Mouse (Mus musculus): ENCODE measurements at regions not wholly inside any gene's neighbourhood (a gene's known extent, or its start where the extent isn't known, plus 50 kb on each side); places are given as distances from the start of the nearest gene placed in this dataset.

DNA sequence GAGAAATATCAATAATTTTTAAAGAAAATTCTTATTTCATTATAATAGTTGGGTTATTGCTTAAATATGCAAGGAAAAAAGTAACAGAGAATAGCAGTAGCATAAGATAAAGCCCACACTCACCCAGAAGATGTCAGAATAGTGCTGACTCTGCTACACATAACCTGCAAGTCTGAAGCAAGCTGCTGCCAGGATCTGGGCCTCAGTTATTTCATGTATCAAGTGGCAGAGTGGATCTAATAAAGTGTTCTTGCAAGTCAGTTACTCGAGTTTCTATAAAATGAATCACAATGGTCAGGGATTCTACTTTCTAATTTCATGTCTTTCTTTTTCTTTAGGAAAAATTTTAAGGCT lies 466.2 kb downstream of the Klhl13 start:
- WGBS, result 52% methylated on average over 1 of the region's 1 CpGs
- no peak overlapping the region for H3K4me2 ChIP-seq (replicated peaks)
- H3K27me3 ChIP-seq, result no peaks in the 10 kb centered on the region
- no peaks in the 10 kb centered on the region for H3K4me1 ChIP-seq
- no peaks in the 10 kb centered on the region for H3K9me3 ChIP-seq (replicated peaks)
- H3K9ac ChIP-seq, result no peak overlapping the region
- no peak for ATAC-seq (ENCODE audit: low FRiP score)
- H3K4me3 ChIP-seq, result no peak overlapping the region
- H3K36me3 ChIP-seq, result no peaks in the 10 kb centered on the region
- H3K27ac ChIP-seq, result no peak overlapping the region

DNA sequence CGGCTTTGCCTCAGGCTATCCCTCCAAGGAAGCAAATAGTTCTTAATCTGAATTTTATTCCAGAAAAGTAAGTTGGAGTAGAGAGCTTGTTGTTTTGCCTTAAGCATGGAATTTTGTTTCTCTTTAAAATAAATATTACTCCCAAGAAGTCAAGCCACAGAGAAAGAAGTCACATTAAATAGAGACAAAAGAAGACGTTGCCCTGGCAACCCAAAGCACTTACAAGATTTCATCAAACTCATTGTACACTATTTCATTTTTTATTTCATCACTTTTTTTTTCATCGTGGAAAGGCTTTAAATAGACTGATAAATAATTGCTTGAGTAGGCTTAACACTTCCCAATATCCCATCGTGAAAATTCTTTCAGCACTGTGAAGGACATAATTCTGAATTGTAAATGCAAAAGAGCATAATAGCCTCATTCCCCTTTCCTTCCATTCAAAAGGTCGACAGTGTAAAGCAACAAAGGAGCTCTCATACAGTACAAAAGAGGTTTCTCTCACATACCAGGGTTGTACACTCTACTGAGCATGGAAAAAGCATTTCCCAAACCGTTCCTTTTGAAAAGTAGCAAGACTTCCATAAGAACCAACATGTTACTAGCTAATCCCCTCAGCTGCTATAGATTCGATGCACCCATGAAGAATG lies 466.7 kb downstream of the Klhl13 start:
- H3K9me3 ChIP-seq (replicated peaks), result no peaks in the 10 kb centered on the region
- H3K4me2 ChIP-seq (replicated peaks), result no peak overlapping the region
- H3K27me3 ChIP-seq, result no peaks in the 10 kb centered on the region
- peak; percentile 80 for ATAC-seq (ENCODE audit: low FRiP score)
- WGBS, result 45% methylated on average over 7 of the region's 7 CpGs
- H3K4me1 ChIP-seq, result no peaks in the 10 kb centered on the region
- H3K36me3 ChIP-seq, result no peaks in the 10 kb centered on the region
- H3K27ac ChIP-seq, result no peak overlapping the region
- no peak overlapping the region for H3K9ac ChIP-seq
- no peak overlapping the region for H3K4me3 ChIP-seq

DNA sequence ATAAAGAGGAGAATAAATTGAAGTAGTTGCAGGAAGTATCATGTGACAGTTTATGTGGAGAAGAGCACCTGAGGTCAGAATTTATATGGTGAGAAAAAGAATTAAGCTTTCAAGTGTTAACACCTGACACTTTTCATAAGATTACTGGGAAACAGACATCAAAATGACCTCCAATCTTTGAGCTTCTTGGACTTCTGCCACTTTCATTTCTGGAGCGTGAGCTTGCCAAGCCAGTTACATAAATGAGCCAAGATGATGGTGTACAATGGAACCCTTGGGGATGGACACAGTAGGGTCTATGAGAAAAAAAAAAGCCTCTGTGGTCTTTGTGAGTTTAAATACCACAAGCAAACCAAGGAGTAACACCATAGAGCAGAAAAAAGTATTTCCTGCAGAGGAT lies 495.1 kb downstream of the Klhl13 start:
- no peak for ATAC-seq (ENCODE audit: low FRiP score)
- no peaks in the 10 kb centered on the region for H3K4me1 ChIP-seq
- no peak overlapping the region for H3K27ac ChIP-seq
- H3K27me3 ChIP-seq, result no peaks in the 10 kb centered on the region
- 69% methylated on average over 1 of the region's 1 CpGs for WGBS
- no peak overlapping the region for H3K4me2 ChIP-seq (replicated peaks)
- no peaks in the 10 kb centered on the region for H3K36me3 ChIP-seq
- H3K9ac ChIP-seq, result no peak overlapping the region
- no peaks in the 10 kb centered on the region for H3K9me3 ChIP-seq (replicated peaks)
- no peak overlapping the region for H3K4me3 ChIP-seq

DNA sequence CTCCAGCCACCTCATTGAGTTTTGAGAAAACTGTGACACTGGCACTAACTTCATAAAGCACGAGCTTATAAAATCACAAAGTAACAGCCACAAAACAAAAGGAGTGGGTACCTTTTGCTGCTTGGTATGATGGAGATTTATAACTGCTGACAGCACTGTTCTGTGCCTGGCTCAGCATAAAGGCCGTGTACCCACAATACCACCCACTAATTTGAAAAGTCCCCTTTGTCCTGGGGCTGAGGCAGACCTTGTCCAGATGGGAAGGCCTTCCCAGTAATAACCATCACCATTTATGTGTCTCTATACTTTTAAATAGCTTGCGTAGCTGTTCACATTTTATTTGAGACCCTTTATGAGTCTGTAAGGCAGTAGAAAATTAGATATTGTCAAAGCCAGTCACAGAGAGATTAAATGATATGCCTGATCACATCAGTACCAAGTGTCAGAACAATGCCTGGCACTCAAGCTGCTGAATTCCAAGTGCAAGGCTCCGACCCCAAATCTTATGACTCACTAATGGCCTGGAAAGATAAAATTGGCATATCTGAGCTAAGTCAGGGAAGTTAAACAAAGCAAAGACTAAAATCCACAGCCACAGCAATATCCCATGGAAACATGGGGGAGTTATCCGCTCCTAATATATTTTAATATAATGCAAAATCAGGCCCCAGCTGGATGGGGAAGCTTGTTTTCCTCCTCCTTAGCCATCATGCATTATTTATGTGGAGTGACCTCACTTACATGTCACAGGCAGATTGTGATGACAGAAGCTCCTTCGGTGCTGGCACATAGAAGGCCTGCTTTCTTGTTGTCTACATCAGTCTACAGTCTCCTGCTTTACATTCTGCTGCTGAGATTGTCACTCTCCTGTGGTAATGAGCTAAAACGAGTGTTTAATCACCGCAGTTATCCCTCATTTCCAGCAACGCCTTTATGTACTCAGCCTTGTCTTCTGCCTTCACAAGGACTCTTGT lies 515.1 kb downstream of the Klhl13 start:
- WGBS, result 42% methylated on average over 9 of the region's 9 CpGs
- peak; percentile 96 for ATAC-seq (ENCODE audit: low FRiP score)

DNA sequence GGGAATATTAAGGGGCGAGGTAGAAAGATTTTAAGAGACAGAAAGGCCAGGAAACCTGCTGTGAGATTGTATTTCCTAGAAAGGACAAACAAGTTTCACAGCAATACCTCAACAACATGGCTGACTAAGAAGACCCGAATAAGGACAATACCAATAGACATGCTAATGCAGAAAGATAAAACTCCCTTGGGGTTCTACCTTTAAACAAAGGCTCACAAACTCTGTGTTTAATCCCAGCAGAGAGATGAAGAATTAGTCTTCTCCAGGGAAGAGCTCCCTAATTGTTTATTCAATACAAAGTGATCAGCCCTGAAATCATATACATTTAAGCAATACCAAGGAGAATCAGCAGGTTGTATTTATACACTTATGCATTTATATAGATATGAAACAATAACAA lies 516.1 kb downstream of the Klhl13 start:
- Histone ChIP-seq H3K36me3 (no peaks in the 10 kb centered on the region), H3K4me1 (no peaks in the 10 kb centered on the region), H3K27me3 (no peaks in the 10 kb centered on the region), H3K4me3 (no peak overlapping the region), H3K9ac (no peak overlapping the region), H3K9me3 (replicated peaks) (no peaks in the 10 kb centered on the region), H3K4me2 (replicated peaks) (no peak overlapping the region), H3K27ac (no peak overlapping the region)
- no peak for ATAC-seq (ENCODE audit: low FRiP score)
- WGBS, result 36% methylated on average over 2 of the region's 2 CpGs

More for the DNA sequence above, 515.1 kb downstream of the Klhl13 start:
- H3K27me3 ChIP-seq, result no peaks in the 10 kb centered on the region
- no peak overlapping the region for H3K9ac ChIP-seq
- no peaks in the 10 kb centered on the region for H3K4me1 ChIP-seq
- H3K9me3 ChIP-seq (replicated peaks), result no peaks in the 10 kb centered on the region
- no peak overlapping the region for H3K4me2 ChIP-seq (replicated peaks)
- peak overlapping the region; percentile 71 for H3K27ac ChIP-seq
- H3K36me3 ChIP-seq, result no peaks in the 10 kb centered on the region
- no peak overlapping the region for H3K4me3 ChIP-seq

DNA sequence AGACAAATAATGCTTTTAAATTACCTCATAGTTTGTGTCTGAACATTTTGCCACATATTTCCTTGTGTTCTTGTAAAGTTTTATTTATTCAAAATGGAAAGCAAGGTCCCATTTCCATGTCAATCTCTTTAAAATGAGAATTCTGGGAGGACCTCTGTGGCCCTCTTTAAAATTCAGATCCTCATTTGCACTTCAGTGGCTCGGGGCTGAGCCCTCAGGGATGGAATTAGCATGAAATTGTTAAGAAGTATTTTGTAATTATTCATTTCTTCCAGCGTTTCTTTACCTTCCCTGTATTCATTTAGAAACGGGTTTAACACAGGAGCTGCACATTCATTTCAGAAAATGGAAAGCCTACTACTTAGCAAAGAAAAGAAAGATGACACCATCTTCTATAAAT lies 531.7 kb downstream of the Klhl13 start:
- WGBS, result 20% methylated on average over 3 of the region's 3 CpGs
- H3K36me3 ChIP-seq, result no peaks in the 10 kb centered on the region
- no peaks in the 10 kb centered on the region for H3K9me3 ChIP-seq (replicated peaks)
- H3K9ac ChIP-seq, result no peak overlapping the region
- H3K4me3 ChIP-seq, result no peak overlapping the region
- no peaks in the 10 kb centered on the region for H3K4me1 ChIP-seq
- no peak for ATAC-seq (ENCODE audit: low FRiP score)
- H3K27me3 ChIP-seq, result no peaks in the 10 kb centered on the region
- no peak overlapping the region for H3K4me2 ChIP-seq (replicated peaks)
- H3K27ac ChIP-seq, result no peak overlapping the region

DNA sequence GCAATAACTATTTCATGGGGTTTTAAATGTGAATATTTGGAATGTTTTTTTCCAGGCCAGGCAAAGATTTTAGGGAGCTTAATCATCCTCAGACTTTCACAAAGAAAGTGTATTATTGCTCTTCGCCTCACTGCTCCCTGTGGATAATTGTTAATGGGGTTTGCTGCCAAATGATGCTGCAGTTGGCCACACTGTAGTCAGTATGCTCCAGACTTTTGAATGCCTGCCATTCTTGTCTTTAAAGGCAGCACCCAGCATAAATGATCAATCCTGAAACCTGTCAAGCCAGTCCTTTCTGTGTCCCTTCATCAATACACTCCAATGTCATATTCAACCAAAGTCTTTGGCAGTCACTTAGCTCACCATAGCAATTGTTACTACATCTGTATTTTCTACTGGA lies 559.7 kb downstream of the Klhl13 start:
- H3K9ac ChIP-seq, result no peak overlapping the region
- ATAC-seq (ENCODE audit: low FRiP score), result no peak
- no peaks in the 10 kb centered on the region for H3K9me3 ChIP-seq (replicated peaks)
- H3K27me3 ChIP-seq, result no peaks in the 10 kb centered on the region
- no peak overlapping the region for H3K4me3 ChIP-seq
- no peaks in the 10 kb centered on the region for H3K36me3 ChIP-seq
- no peak overlapping the region for H3K27ac ChIP-seq
- H3K4me1 ChIP-seq, result no peaks in the 10 kb centered on the region
- H3K4me2 ChIP-seq (replicated peaks), result no peak overlapping the region
- 63% methylated on average over 1 of the region's 1 CpGs for WGBS

DNA sequence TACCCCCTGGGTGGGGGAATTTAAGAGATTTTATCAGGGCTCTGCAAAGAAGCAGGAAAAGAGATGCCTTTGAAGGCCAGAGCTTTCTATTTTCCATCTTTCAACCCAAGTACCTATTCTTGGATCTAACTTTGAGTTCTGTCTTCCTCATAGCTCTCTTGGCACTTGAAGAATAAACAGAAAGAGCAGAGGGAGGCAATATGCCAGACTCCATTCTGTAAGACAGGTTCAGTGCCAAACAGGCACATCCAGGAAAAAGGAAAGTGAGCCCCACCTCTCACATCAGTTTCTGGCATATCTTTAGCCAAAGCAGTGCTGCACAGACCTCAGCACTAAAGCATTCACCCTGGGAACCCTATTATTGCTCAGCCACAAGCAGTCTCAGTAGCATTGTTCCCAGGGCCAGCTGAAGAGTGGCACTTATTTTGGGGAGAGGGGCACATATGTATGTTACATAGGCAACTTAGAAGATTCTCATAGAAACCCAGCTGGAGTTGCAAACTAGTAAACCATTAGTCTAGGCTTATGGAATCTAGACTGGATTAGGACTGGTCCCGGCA lies 594.8 kb downstream of the Klhl13 start:
- H3K4me3 ChIP-seq, result no peak overlapping the region
- no peaks in the 10 kb centered on the region for H3K9me3 ChIP-seq (replicated peaks)
- no peak overlapping the region for H3K27ac ChIP-seq
- H3K4me1 ChIP-seq, result no peaks in the 10 kb centered on the region
- no peaks in the 10 kb centered on the region for H3K27me3 ChIP-seq
- H3K9ac ChIP-seq, result no peak overlapping the region
- H3K36me3 ChIP-seq, result no peaks in the 10 kb centered on the region
- 79% methylated on average over 1 of the region's 1 CpGs for WGBS
- no peak for ATAC-seq (ENCODE audit: low FRiP score)
- no peak overlapping the region for H3K4me2 ChIP-seq (replicated peaks)

DNA sequence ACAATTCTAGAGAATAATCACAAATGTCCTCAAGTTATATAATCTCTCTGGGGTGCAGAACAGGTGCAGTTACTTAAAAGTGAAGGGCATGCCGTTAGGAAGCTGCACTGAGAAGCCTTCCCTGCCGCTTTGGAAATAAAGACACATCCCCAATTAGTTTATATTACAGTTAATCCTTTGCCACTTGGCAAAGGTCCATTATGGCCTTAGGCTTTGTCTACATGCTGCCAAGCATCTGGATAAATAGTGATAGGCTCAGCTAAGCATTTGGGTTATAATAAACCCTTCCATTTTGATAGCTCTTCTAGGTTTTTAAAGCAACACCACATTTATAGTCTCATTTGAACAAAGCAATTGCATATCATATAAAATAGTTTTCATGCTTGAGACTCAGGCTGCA lies 625.6 kb downstream of the Klhl13 start:
- Histone ChIP-seq H3K36me3 (no peaks in the 10 kb centered on the region), H3K9ac (no peak overlapping the region), H3K4me3 (no peak overlapping the region), H3K27me3 (no peaks in the 10 kb centered on the region), H3K4me2 (replicated peaks) (no peak overlapping the region), H3K4me1 (no peaks in the 10 kb centered on the region), H3K27ac (no peak overlapping the region), H3K9me3 (replicated peaks) (no peaks in the 10 kb centered on the region)
- WGBS, result 80% methylated on average over 2 of the region's 2 CpGs
- ATAC-seq (ENCODE audit: low FRiP score), result no peak

DNA sequence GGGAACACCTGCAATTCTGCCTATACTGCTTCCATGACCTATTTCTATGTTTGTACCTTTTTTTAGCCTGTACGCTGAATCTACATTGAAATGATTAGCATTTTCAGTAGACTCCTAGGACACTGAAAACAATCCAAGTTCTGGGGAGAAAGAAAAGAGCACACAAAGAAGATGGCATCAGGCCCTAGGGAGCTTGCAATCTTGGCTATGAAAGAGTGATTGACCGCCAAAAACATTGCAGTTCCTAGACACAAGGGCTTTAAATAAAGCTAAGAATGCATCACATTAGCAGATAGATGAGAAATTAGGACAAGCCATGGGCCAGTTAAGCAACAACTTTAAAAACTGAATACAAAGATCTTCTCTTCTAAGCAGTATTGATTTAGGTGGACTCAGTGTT lies 666.7 kb downstream of the Klhl13 start:
- ATAC-seq (ENCODE audit: low FRiP score), result no peak
- H3K4me1 ChIP-seq, result no peaks in the 10 kb centered on the region
- H3K27me3 ChIP-seq, result no peaks in the 10 kb centered on the region
- H3K27ac ChIP-seq, result no peak overlapping the region
- WGBS, result 89% methylated on average over 2 of the region's 2 CpGs
- H3K36me3 ChIP-seq, result no peaks in the 10 kb centered on the region
- no peak overlapping the region for H3K4me2 ChIP-seq (replicated peaks)
- no peaks in the 10 kb centered on the region for H3K9me3 ChIP-seq (replicated peaks)
- no peak overlapping the region for H3K9ac ChIP-seq
- no peak overlapping the region for H3K4me3 ChIP-seq

DNA sequence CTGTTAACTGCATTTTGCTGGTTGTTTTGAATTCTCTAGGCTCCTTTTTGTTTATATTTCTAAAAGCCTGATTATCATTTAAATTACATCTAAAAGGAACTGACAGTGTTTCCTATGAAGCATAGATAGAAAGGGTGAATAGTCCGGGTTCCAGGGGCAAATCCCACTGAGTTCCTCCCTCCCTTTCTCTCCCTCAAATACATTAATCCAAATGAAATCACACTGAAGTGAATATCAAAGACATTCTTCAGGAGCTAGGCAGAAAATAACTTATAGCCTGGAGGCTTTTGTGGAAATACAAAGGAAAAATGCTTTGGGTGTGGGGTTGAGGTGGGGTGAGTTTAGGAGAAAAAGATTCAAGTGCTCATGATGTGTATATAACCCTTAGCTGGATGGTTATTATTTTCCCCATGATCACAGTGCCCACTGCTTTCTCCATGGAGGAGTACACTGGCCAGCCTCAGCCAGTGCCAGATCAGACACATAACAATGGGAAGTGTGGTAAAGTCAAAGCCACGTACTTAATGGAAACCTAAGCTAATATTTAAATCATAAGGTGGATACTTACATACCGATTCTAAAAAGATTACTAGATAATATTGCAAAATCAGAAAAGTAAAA lies 707.0 kb downstream of the Klhl13 start:
- Histone ChIP-seq H3K4me3 (no peak overlapping the region), H3K4me1 (no peaks in the 10 kb centered on the region), H3K4me2 (replicated peaks) (no peak overlapping the region), H3K27ac (no peak overlapping the region), H3K36me3 (no peaks in the 10 kb centered on the region), H3K27me3 (no peaks in the 10 kb centered on the region), H3K9me3 (replicated peaks) (no peaks in the 10 kb centered on the region), H3K9ac (no peak overlapping the region)
- ATAC-seq (ENCODE audit: low FRiP score), result no peak
- WGBS, result 60% methylated on average over 3 of the region's 3 CpGs

Measured in hindbrain, embryonic 12.5 days (tissue).